Mouse (Mus musculus) ES-E14 (cell line): Measurements from ENCODE around the gene Msmb.

Experiments used
- CHD2 ChIP-seq: IDR thresholded peaks from 2 replicates; pipeline ENCODE4 v1.6.1; 2014; ENCODE audit warnings: mild to moderate bottlenecking, low read depth, low read length, inconsistent platforms
- HCFC1 ChIP-seq: IDR thresholded peaks from 2 replicates; pipeline ENCODE4 v1.6.1; 2012; ENCODE audit warnings: low read length, inconsistent platforms, borderline replicate concordance; ENCODE audit not compliant: insufficient read depth
- MAFK ChIP-seq: IDR thresholded peaks from 2 replicates; pipeline ENCODE4 v1.6.1; 2014; ENCODE audit warnings: mild to moderate bottlenecking, low read depth, low read length, inconsistent platforms; ENCODE audit not compliant: insufficient read depth
- ZC3H11A ChIP-seq: IDR thresholded peaks from 2 replicates; pipeline ENCODE4 v1.6.1; 2012; ENCODE audit warnings: low read depth, mild to moderate bottlenecking, inconsistent platforms, low read length, borderline replicate concordance
- ZNF384 ChIP-seq: IDR thresholded peaks from 2 replicates; pipeline ENCODE4 v1.6.1; 2012; ENCODE audit warnings: low read depth, low read length, inconsistent platforms

- TF ChIP-seq HCFC1 (no peak), ZNF384 (peak; percentile 95), CHD2 (no peak), MAFK (no peak), ZC3H11A (no peak)
Observed at GRCm38 (mm10) chr14:32159150-32159670, 17.4 kb downstream of the Msmb start.
